Mouse (Mus musculus) liver, embryonic 16.5 days (tissue): ENCODE measurements around the gene Lag3. TPM values are rescaled to one million over a fixed set of nuclear protein-coding genes. Genes with fewer than 3 reads are reported as not detected.

Experiments
- ATAC-seq: fragments of 200-750 bp; cut with Nextera tagmentation; 2 replicates; pipeline ENCODE4 v1.8.0; 2017; ENCODE audit warnings: low read depth, mild to moderate bottlenecking, moderate number of reproducible peaks, moderate library complexity
- H3K27ac ChIP-seq: fragments of 300-500 bp; sonication (generic); 2 replicates; pipeline ENCODE4 v1.5.1; 2014; ENCODE audit warnings: mild to moderate bottlenecking, low read length
- H3K27me3 ChIP-seq: fragments of 300-500 bp; sonication (generic); 2 replicates; pipeline ENCODE4 v1.6.1; 2014; ENCODE audit warnings: low read depth, low read length, mixed read lengths; ENCODE audit not compliant: control insufficient read depth, insufficient read depth
- H3K36me3 ChIP-seq: fragments of 300-500 bp; sonication (generic); 2 replicates; pipeline ENCODE4 v1.6.1; 2014; ENCODE audit warnings: mild to moderate bottlenecking; ENCODE audit not compliant: control insufficient read depth, insufficient read depth
- H3K4me1 ChIP-seq: fragments of 300-500 bp; sonication (generic); 2 replicates; pipeline ENCODE4 v1.6.1; 2014; ENCODE audit warnings: low read depth, low read length, mixed read lengths; ENCODE audit not compliant: control insufficient read depth
- H3K4me2 ChIP-seq: fragments of 300-500 bp; sonication (generic); 2 replicates; pipeline ENCODE4 v1.6.1; 2014; ENCODE audit warnings: low read depth, low read length, mixed read lengths
- H3K4me3 ChIP-seq: fragments of 300-500 bp; sonication (generic); 2 replicates; pipeline ENCODE4 v1.5.1; 2014; ENCODE audit warnings: low read depth, mild to moderate bottlenecking, low read length
- H3K9ac ChIP-seq: fragments of 300-500 bp; sonication (generic); 2 replicates; pipeline ENCODE4 v1.6.1; 2014; ENCODE audit warnings: low read depth, low read length
- H3K9me3 ChIP-seq: fragments of 300-500 bp; sonication (generic); replicated peaks from 2 replicates; pipeline ENCODE4 v1.6.1; 2016; ENCODE audit warnings: low read length; ENCODE audit not compliant: control insufficient read depth
- WGBS: fragments of 180-500 bp; shearing (Covaris S2); extraction: QIAGEN DNeasy Blood & Tissue Kit; methylation state at CpG from one replicate; pipeline ENCODE4 v1.1.7; 2014; ENCODE audit not compliant: insufficient replicate concordance; 5-methylcytosine and 5-hydroxymethylcytosine counted together
- polyA plus RNA-seq: library from polyadenylated mRNA; unstranded; fragments of >200 nt; fragmentation: Nextera tagmentation; extraction: Ambion mirVana; gene quantifications from 2 replicates; pipeline ENCODE4 v1.2.1, GENCODE M21; 2015

The Lag3 gene
- polyA plus RNA-seq, 1 experiment from 2014 or later = 0.15 TPM

DNA sequence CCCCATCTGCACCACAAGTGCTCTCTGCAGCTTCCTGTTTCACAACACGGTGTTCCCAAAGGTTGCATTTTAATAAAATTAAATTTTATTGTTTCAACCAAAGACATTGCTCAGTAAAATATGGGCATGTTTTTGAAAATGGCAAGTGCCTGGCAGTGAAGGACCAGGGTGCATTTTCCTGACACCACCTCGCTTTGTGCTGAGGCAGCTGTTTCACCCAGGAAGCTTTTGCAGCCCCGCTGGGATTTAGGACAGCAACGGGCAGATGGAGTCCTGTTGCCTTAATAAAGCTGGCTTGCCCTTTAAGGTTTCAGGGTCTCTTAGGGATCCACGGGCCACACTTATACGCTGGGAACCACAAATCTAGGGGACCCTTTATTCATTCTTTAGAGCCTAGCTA is 20.5 kb downstream of the Lag3 start:
- H3K27ac ChIP-seq = no peak overlapping the region
- WGBS = 52% methylated on average over 6 of the region's 6 CpGs
- H3K9me3 ChIP-seq = no peaks in the 10 kb centered on the region
- no peak overlapping the region for H3K4me2 ChIP-seq
- no peak for ATAC-seq
- H3K36me3 ChIP-seq = no peaks in the 10 kb centered on the region
- no peaks in the 10 kb centered on the region for H3K4me1 ChIP-seq
- H3K4me3 ChIP-seq = no peak overlapping the region
- no peaks in the 10 kb centered on the region for H3K27me3 ChIP-seq
- H3K9ac ChIP-seq = no peak overlapping the region

DNA sequence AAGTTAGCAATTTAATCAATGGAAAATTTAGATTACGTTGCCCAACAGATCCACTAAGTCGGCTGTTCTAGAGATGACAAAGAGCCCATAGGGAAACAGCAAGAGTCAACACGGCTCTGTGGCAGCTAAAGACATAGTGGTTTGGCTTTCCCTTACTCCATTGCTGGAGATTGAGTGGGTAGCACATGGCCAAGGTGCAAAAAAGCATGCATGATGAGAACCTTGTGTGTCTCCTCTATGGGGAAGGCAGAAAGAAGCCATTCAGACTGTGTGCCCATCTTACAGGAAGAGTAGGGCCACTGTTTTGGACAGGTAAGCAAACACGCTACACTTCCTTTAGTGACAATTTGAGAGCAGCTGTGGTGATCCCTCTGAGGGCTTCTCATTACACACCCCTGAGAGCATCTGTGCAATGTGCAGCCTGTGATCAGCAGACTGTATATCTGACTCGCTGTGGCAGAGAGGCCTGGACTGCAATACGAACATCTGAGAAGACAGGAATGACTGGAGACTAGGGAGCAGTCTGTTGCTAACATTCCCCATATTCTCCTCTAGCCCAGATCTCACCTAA is 22.9 kb downstream of the Lag3 start:
- Histone ChIP-seq H3K27ac (no peak overlapping the region), H3K9me3 (no peaks in the 10 kb centered on the region), H3K4me1 (no peaks in the 10 kb centered on the region), H3K9ac (no peak overlapping the region), H3K36me3 (no peaks in the 10 kb centered on the region), H3K27me3 (no peaks in the 10 kb centered on the region), H3K4me2 (no peak overlapping the region), H3K4me3 (no peak overlapping the region)
- 62% methylated on average over 6 of the region's 6 CpGs for WGBS
- ATAC-seq = no peak

- Histone ChIP-seq H3K9me3 (no peaks in the 10 kb centered on the region), H3K4me1 (no peaks in the 10 kb centered on the region), H3K36me3 (no peaks in the 10 kb centered on the region), H3K4me2 (no peak within 1 kb of the TSS), H3K9ac (no peak within 1 kb of the TSS), H3K4me3 (no peak within 1 kb of the TSS), H3K27me3 (no peaks in the 10 kb centered on the region), H3K27ac (no peak within 1 kb of the TSS)
- WGBS = 54% methylated on average over 9 of the region's 9 CpGs
- ATAC-seq = no peak
Measured at GRCm38 (mm10) chr6:124887986-124888385, 23.5 kb downstream of the Lag3 start, which contains the start of gene Cd4. Gene Cd4 (minus strand): TSS chr6:124888221.

DNA sequence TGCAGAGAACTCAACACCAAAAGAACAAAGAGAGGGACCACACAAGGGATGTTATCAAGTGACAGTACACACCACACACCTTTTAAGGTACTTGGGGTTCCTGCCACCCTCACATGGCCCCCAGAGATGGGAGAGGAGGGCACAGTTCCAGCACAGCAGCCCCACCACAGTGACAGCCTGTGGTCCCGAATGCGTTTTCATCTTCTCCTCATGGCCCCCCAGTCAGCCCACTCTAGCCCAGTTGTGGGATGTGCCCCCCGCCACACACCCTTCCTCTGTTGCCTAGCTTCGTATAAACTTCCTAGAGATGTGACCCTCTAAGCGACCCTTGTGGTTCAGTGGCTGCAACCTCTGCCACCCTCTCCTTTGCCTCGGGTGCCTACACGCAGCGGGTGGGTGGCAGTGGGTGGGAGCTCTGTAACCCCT is 25.5 kb downstream of the Lag3 start:
- Histone ChIP-seq H3K27me3 (no peaks in the 10 kb centered on the region), H3K4me1 (no peaks in the 10 kb centered on the region), H3K4me2 (no peak overlapping the region), H3K27ac (no peak overlapping the region), H3K9ac (no peak overlapping the region), H3K4me3 (no peak overlapping the region), H3K9me3 (no peaks in the 10 kb centered on the region), H3K36me3 (no peaks in the 10 kb centered on the region)
- 68% methylated on average over 8 of the region's 8 CpGs for WGBS
- ATAC-seq = no peak

GRCm38 (mm10) chr6:124884714-124885500 is 26.6 kb downstream of the Lag3 start:
- ATAC-seq = no peak
- WGBS = 51% methylated on average over 10 of the region's 10 CpGs
- H3K27ac ChIP-seq = no peak overlapping the region
- no peaks in the 10 kb centered on the region for H3K9me3 ChIP-seq
- H3K4me2 ChIP-seq = no peak overlapping the region
- H3K4me1 ChIP-seq = no peaks in the 10 kb centered on the region
- no peaks in the 10 kb centered on the region for H3K36me3 ChIP-seq
- no peak overlapping the region for H3K9ac ChIP-seq
- H3K27me3 ChIP-seq = no peaks in the 10 kb centered on the region
- H3K4me3 ChIP-seq = no peak overlapping the region

- no peak overlapping the region for H3K9ac ChIP-seq
- H3K27ac ChIP-seq = no peak overlapping the region
- no peak overlapping the region for H3K4me3 ChIP-seq
- no peaks in the 10 kb centered on the region for H3K36me3 ChIP-seq
- no peaks in the 10 kb centered on the region for H3K27me3 ChIP-seq
- ATAC-seq = no peak
- H3K9me3 ChIP-seq = no peaks in the 10 kb centered on the region
- no peak overlapping the region for H3K4me2 ChIP-seq
- WGBS = 68% methylated on average over 10 of the region's 10 CpGs
- H3K4me1 ChIP-seq = no peaks in the 10 kb centered on the region
Measured at GRCm38 (mm10) chr6:124883351-124883750, 28.2 kb downstream of the Lag3 start.

DNA sequence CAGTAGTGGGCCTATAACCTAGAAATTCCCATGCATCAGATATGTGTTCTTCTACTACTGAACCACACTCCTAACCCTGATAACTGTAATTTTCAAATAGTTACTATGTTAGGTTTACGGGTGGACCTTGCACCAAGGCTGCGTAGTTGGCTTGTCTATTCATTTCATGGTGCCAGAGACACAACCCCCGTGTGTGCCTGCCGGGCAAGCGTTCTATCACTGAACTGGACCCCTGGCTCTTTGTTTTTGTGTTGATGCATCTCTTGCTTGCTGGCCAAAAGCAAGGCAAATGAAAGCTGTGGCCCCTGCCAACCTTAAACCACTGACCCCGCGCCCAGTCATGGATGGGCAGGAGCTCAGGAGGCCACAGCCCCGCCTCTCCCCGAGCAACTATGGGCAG is 29.7 kb downstream of the Lag3 start:
- WGBS = 73% methylated on average over 9 of the region's 9 CpGs
- Histone ChIP-seq H3K9ac (no peak overlapping the region), H3K27ac (no peak overlapping the region), H3K4me2 (no peak overlapping the region), H3K36me3 (no peaks in the 10 kb centered on the region), H3K4me3 (no peak overlapping the region), H3K4me1 (no peaks in the 10 kb centered on the region), H3K27me3 (no peaks in the 10 kb centered on the region), H3K9me3 (no peaks in the 10 kb centered on the region)
- ATAC-seq = no peak

DNA sequence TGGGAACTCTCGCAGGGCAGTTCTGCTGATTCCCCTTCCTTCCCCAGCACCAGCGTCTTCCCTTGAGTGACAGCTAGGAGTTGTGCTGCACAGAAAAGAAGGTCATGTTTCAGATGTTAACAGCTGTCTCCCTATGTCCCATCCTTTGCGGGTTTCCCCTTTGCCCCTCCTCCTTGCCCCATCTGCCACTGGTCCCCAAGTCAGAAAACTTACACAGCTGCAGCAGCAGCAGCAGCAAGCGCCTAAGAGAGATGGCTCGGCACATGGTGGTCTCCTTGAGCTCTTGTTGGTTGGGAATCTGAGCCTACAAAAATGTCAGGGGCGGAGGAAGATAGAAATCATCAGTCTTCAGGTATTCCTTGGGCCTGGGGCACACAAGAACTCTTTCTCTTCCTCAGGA is 32.1 kb downstream of the Lag3 start:
- no peak for ATAC-seq
- Histone ChIP-seq H3K4me3 (no peak overlapping the region), H3K4me2 (no peak overlapping the region), H3K9me3 (no peaks in the 10 kb centered on the region), H3K4me1 (no peaks in the 10 kb centered on the region), H3K27me3 (no peaks in the 10 kb centered on the region), H3K36me3 (no peaks in the 10 kb centered on the region), H3K27ac (no peak overlapping the region), H3K9ac (no peak overlapping the region)
- 42% methylated on average over 6 of the region's 6 CpGs for WGBS

- no peak overlapping the region for H3K4me3 ChIP-seq
- 12% methylated on average over 2 of the region's 3 CpGs for WGBS
- ATAC-seq = no peak
Measured at GRCm38 (mm10) chr6:124874348-124874747, 37.2 kb downstream of the Lag3 start.

More at GRCm38 (mm10) chr6:124874348-124874747, 37.2 kb downstream of the Lag3 start:
- H3K36me3 ChIP-seq = no peaks in the 10 kb centered on the region
- no peak overlapping the region for H3K9ac ChIP-seq
- no peak overlapping the region for H3K27ac ChIP-seq
- H3K9me3 ChIP-seq = no peaks in the 10 kb centered on the region
- no peaks in the 10 kb centered on the region for H3K4me1 ChIP-seq
- H3K4me2 ChIP-seq = no peak overlapping the region
- H3K27me3 ChIP-seq = no peaks in the 10 kb centered on the region
